Mouse (Mus musculus): ENCODE data around the gene Kcnab3. TPM values are rescaled to one million over a fixed set of nuclear protein-coding genes. Genes with fewer than 3 reads are reported as not detected.
A peak's percentile ranks its signal among the peaks of the same experiment; 100 is the strongest.

Gene Kcnab3
- polyA plus RNA-seq, 1 experiment, result 12.1 TPM

DNA sequence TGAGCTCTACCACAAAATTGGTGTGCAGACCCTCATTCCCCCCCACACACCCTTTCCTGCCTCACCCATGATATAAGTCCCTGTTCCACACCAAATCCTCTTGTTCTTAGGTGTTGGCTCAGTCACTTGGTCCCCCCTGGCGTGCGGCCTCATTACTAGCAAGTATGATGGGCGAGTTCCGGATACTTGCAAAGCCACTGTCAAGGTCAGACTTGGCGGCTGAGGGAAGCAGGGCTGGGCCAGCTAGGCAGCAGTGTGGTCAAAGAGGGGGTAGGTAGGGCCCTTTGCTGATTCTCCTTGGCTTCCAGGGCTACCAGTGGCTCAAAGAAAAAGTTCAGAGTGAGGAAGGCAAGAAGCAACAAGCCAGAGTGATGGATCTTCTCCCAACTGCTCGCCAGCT is 5.1 kb downstream of the Kcnab3 start:
- H3K4me3 ChIP-seq (ENCODE audit: control insufficient read depth, low read depth, low read length), result no peak overlapping the region; the same call in 1 of the 2 replicates
- no peaks in the 10 kb centered on the region for H3K27me3 ChIP-seq (ENCODE audit: control insufficient read depth, insufficient read depth, low read length)
- no peaks in the 10 kb centered on the region for H3K36me3 ChIP-seq (ENCODE audit: control insufficient read depth, insufficient read depth, low read length)
- peaks cover 17% of the 10 kb centered on the region for H3K4me1 ChIP-seq (ENCODE audit: control insufficient read depth, insufficient read depth, low read length)
- no peak overlapping the region for H3K27ac ChIP-seq (ENCODE audit: control insufficient read depth, insufficient read depth, low read depth, low read length)
- no peak for TF ChIP-seq POLR2A (IDR thresholded peaks at IDR 0.05; ENCODE audit: control insufficient read depth, low read depth, low read length)
- no peak for TF ChIP-seq CTCF (IDR thresholded peaks at IDR 0.05; ENCODE audit: control insufficient read depth, insufficient read depth, insufficient replicate concordance, low read depth, low read length)

DNA sequence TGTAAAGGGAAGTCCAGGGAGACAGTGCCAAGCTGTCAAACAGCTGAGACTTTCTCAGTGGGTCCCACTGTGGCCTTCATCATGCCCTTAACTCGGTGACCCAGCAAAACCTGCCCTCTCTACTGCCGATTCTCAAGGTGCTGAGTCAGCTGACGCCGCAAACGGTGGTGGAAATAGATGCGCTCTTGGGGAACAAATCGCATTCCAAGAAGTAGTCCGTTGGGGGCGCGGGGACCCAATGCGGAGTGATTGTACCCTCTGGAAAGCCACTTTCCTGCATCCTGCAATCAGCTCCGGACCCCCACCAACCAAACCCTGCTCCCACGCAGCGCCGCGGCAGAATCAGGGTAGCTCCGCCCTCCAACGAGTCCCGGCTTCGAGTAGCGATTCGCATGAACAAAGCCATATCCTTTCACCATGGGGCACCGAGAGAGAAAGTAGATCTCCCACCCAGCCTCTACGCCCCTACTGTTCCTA is 5.9 kb downstream of the Kcnab3 start:
- peak overlapping the region; percentile 79 for H3K4me3 ChIP-seq (ENCODE audit: control insufficient read depth, low read depth, low read length)
- peak overlapping the region; percentile 41; the same call in 1 of the 2 replicates for H3K27ac ChIP-seq (ENCODE audit: control insufficient read depth, insufficient read depth, low read depth, low read length)
- TF ChIP-seq POLR2A (IDR thresholded peaks at IDR 0.05; ENCODE audit: control insufficient read depth, low read depth, low read length) (peak; percentile 68), CTCF (IDR thresholded peaks at IDR 0.05; ENCODE audit: control insufficient read depth, insufficient read depth, insufficient replicate concordance, low read depth, low read length) (no peak)
- H3K36me3 ChIP-seq (ENCODE audit: control insufficient read depth, insufficient read depth, low read length), result no peaks in the 10 kb centered on the region
- peaks cover 9% of the 10 kb centered on the region for H3K4me1 ChIP-seq (ENCODE audit: control insufficient read depth, insufficient read depth, low read length)
- no peaks in the 10 kb centered on the region for H3K27me3 ChIP-seq (ENCODE audit: control insufficient read depth, insufficient read depth, low read length)

DNA sequence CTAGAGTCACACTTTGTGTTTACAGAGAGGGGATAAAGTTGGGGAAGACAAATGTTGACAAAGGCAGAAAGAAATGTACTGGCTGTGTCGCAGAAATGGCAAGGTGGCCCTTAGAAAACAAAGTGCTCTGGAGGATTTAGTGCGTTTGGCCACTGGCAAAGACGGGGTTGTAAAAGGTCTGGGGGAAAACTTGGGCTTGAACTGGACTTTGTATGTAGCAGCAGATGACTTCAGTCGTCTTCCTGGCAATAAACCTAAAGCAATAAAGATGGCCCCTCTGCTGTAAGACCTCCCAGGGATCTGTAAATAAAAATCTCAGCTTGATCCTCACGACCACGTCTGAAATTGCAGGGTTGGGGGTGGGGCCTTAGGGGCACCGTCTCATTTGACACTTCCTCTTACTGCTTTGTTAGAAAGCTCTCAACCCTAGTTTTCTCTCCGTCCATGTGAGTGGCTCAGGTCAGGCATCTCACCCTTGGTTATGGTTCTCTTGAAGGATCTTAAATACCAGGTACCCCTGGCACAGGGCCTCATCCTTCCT is 6.7 kb downstream of the Kcnab3 start:
- H3K4me3 ChIP-seq (ENCODE audit: control insufficient read depth, low read depth, low read length), result no peak overlapping the region
- H3K27ac ChIP-seq (ENCODE audit: control insufficient read depth, insufficient read depth, low read depth, low read length), result no peak overlapping the region
- H3K36me3 ChIP-seq (ENCODE audit: control insufficient read depth, insufficient read depth, low read length), result no peaks in the 10 kb centered on the region
- peaks cover 7% of the 10 kb centered on the region for H3K4me1 ChIP-seq (ENCODE audit: control insufficient read depth, insufficient read depth, low read length)
- H3K27me3 ChIP-seq (ENCODE audit: control insufficient read depth, insufficient read depth, low read length), result no peaks in the 10 kb centered on the region
- no peak for TF ChIP-seq CTCF (IDR thresholded peaks at IDR 0.05; ENCODE audit: control insufficient read depth, insufficient read depth, insufficient replicate concordance, low read depth, low read length)
- TF ChIP-seq POLR2A (IDR thresholded peaks at IDR 0.05; ENCODE audit: control insufficient read depth, low read depth, low read length), result no peak

DNA sequence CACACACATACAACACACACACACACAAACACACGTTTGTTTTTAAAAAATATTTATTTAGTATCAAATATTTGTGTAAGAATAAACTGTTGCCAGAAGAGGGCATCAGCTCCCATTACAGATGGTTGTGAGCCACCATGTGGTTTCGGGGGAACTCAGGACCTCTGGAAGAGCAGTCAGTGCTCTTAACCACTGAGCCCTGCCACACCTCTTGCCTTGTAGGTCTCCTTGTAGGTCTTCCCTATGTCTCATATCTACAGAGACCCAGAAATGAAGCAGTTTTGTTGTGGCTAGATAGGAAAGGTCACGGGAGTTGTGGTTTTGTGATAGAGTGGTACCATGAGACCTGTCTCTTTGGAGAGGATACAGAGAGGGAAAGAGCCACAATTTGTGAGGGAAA is 7.9 kb downstream of the Kcnab3 start:
- TF ChIP-seq POLR2A (IDR thresholded peaks at IDR 0.05; ENCODE audit: control insufficient read depth, low read depth, low read length) (no peak), CTCF (IDR thresholded peaks at IDR 0.05; ENCODE audit: control insufficient read depth, insufficient read depth, insufficient replicate concordance, low read depth, low read length) (no peak)
- Histone ChIP-seq H3K4me1 (ENCODE audit: control insufficient read depth, insufficient read depth, low read length) (peaks cover 7% of the 10 kb centered on the region), H3K4me3 (ENCODE audit: control insufficient read depth, low read depth, low read length) (no peak overlapping the region), H3K36me3 (ENCODE audit: control insufficient read depth, insufficient read depth, low read length) (no peaks in the 10 kb centered on the region), H3K27ac (ENCODE audit: control insufficient read depth, insufficient read depth, low read depth, low read length) (no peak overlapping the region), H3K27me3 (ENCODE audit: control insufficient read depth, insufficient read depth, low read length) (no peaks in the 10 kb centered on the region)

DNA sequence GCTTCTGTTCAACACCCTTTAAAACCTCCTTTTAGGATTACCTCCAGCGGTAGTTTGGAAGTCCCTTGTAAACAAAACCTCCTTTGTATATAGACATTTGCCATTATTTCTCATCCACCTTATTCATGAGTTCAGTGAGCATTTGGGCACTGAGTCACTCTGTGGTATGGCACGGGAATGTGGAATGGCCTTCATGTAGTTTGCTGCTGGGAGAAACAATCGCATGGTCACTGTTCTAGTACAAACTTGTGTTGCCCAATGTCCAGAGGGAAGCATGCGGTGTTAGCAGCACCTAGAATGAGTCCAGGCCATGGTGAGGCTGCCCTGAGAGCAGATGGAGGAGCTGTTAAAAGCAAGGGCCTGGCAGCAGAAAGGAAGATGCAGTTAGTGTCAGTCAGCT is 8.7 kb downstream of the Kcnab3 start:
- Histone ChIP-seq H3K27ac (ENCODE audit: control insufficient read depth, insufficient read depth, low read depth, low read length) (no peak overlapping the region), H3K4me1 (ENCODE audit: control insufficient read depth, insufficient read depth, low read length) (peaks cover 9% of the 10 kb centered on the region), H3K36me3 (ENCODE audit: control insufficient read depth, insufficient read depth, low read length) (no peaks in the 10 kb centered on the region), H3K4me3 (ENCODE audit: control insufficient read depth, low read depth, low read length) (no peak overlapping the region), H3K27me3 (ENCODE audit: control insufficient read depth, insufficient read depth, low read length) (no peaks in the 10 kb centered on the region)
- TF ChIP-seq CTCF (IDR thresholded peaks at IDR 0.05; ENCODE audit: control insufficient read depth, insufficient read depth, insufficient replicate concordance, low read depth, low read length), result no peak
- no peak for TF ChIP-seq POLR2A (IDR thresholded peaks at IDR 0.05; ENCODE audit: control insufficient read depth, low read depth, low read length)

GRCm38 (mm10) chr11:69340161-69341131 is 14.4 kb downstream of the Kcnab3 start, which contains the start of gene Rnf227:
TSS of gene Rnf227 (plus strand) at chr11:69340461.
- Histone ChIP-seq H3K27ac (ENCODE audit: control insufficient read depth, insufficient read depth, low read depth, low read length) (peak within 1 kb of the TSS; percentile 72), H3K36me3 (ENCODE audit: control insufficient read depth, insufficient read depth, low read length) (0 out of 2 replicates have a peak, but pooled peaks cover 1% of the 10 kb centered on the region), H3K4me3 (ENCODE audit: control insufficient read depth, low read depth, low read length) (peak within 1 kb of the TSS; percentile 95), H3K4me1 (ENCODE audit: control insufficient read depth, insufficient read depth, low read length) (peaks cover 9% of the 10 kb centered on the region), H3K27me3 (ENCODE audit: control insufficient read depth, insufficient read depth, low read length) (no peaks in the 10 kb centered on the region)
- TF ChIP-seq POLR2A (IDR thresholded peaks at IDR 0.05; ENCODE audit: control insufficient read depth, low read depth, low read length) (no peak), CTCF (IDR thresholded peaks at IDR 0.05; ENCODE audit: control insufficient read depth, insufficient read depth, insufficient replicate concordance, low read depth, low read length) (no peak)

DNA sequence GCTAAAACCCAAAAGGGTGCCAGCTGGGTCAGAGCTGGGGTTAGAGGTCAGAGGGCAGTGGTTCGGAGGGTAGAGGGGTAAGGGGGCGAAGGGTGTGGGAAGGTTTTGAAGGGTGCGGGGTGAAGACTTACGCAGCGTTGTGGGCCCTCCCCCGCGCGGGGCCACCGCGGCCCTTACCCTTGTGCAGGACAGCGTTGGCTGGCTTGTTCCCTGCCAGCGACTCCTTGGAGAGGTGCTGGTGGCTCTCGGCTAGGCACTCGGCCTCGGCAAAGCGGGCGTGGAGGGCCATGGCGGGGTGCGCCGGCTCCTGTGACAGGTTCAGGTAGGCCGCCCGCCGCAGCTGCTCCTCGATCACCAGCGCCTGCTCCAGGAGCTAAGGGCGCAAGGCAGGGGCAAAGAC is 20.4 kb downstream of the Kcnab3 start:
- peaks cover 1% of the 10 kb centered on the region; the same call in 1 of the 2 replicates for H3K36me3 ChIP-seq (ENCODE audit: control insufficient read depth, insufficient read depth, low read length)

More for the DNA sequence above, 20.4 kb downstream of the Kcnab3 start:
- Histone ChIP-seq H3K4me3 (ENCODE audit: control insufficient read depth, low read depth, low read length) (no peak overlapping the region), H3K27me3 (ENCODE audit: control insufficient read depth, insufficient read depth, low read length) (no peaks in the 10 kb centered on the region), H3K27ac (ENCODE audit: control insufficient read depth, insufficient read depth, low read depth, low read length) (no peak overlapping the region), H3K4me1 (ENCODE audit: control insufficient read depth, insufficient read depth, low read length) (no peaks in the 10 kb centered on the region)
- TF ChIP-seq CTCF (IDR thresholded peaks at IDR 0.05; ENCODE audit: control insufficient read depth, insufficient read depth, insufficient replicate concordance, low read depth, low read length), result no peak
- no peak for TF ChIP-seq POLR2A (IDR thresholded peaks at IDR 0.05; ENCODE audit: control insufficient read depth, low read depth, low read length)

All from testis, adult 2 months (tissue).